Mouse (Mus musculus) thymus, adult 2 months (tissue): ENCODE measurements around the gene Nup188. TPM values are rescaled to one million over a fixed set of nuclear protein-coding genes. Genes with fewer than 3 reads are reported as not detected.

Experiments used
- DNase-seq: peaks from one replicate; pipeline ENCODE4 v3.0.0; 2021
- H3K27ac ChIP-seq: fragments of 200-500 bp; 2 replicates; pipeline ENCODE4 v1.5.1; 2012; ENCODE audit warnings: low read length, control low read depth; ENCODE audit not compliant: control insufficient read depth, insufficient read depth
- H3K27me3 ChIP-seq: fragments of 200-500 bp; 2 replicates; pipeline ENCODE4 v1.6.1; 2012; ENCODE audit warnings: mild to moderate bottlenecking, low read length, moderate library complexity, mixed read lengths; ENCODE audit not compliant: control insufficient read depth, insufficient read depth
- H3K36me3 ChIP-seq: fragments of 200-500 bp; 2 replicates; pipeline ENCODE4 v1.6.1; 2012; ENCODE audit warnings: mild to moderate bottlenecking, low read length, moderate library complexity; ENCODE audit not compliant: control insufficient read depth, insufficient read depth
- H3K4me1 ChIP-seq: fragments of 200-500 bp; replicated peaks from 2 replicates; pipeline ENCODE4 v1.6.1; 2012; ENCODE audit warnings: low read length; ENCODE audit not compliant: control insufficient read depth, insufficient read depth
- H3K4me3 ChIP-seq: fragments of 200-500 bp; 2 replicates; pipeline ENCODE4 v1.5.1; 2012; ENCODE audit warnings: mild to moderate bottlenecking, low read length, control low read depth, moderate library complexity; ENCODE audit not compliant: control insufficient read depth, insufficient read depth
- CTCF ChIP-seq: fragments of 200-500 bp; IDR thresholded peaks from 2 replicates; pipeline ENCODE4 v1.5.1; 2012; ENCODE audit warnings: mild to moderate bottlenecking, control low read depth, low read length, moderate library complexity, borderline replicate concordance; ENCODE audit not compliant: control insufficient read depth, poor library complexity, insufficient read depth; ENCODE audit errors: extremely low read depth
- POLR2A ChIP-seq: fragments of 200-500 bp; IDR thresholded peaks from 2 replicates; pipeline ENCODE4 v1.6.1; 2012; ENCODE audit warnings: mild to moderate bottlenecking, low read length, control low read depth, moderate library complexity; ENCODE audit not compliant: control insufficient read depth, poor library complexity, insufficient read depth; ENCODE audit errors: extremely low read depth
- WGBS: fragments of 180-500 bp; shearing (Covaris S2); methylation state at CpG from one replicate; pipeline ENCODE4 v1.1.7; 2018; 5-methylcytosine and 5-hydroxymethylcytosine counted together
- polyA plus RNA-seq: library from polyadenylated mRNA; depleted of rRNA; stranded (reverse); fragments of >200 nt; gene quantifications from 2 replicates; pipeline ENCODE4 v1.2.3, GENCODE M21; 2012

The Nup188 gene
- polyA plus RNA-seq, 1 experiment, result 77.4 TPM

DNA sequence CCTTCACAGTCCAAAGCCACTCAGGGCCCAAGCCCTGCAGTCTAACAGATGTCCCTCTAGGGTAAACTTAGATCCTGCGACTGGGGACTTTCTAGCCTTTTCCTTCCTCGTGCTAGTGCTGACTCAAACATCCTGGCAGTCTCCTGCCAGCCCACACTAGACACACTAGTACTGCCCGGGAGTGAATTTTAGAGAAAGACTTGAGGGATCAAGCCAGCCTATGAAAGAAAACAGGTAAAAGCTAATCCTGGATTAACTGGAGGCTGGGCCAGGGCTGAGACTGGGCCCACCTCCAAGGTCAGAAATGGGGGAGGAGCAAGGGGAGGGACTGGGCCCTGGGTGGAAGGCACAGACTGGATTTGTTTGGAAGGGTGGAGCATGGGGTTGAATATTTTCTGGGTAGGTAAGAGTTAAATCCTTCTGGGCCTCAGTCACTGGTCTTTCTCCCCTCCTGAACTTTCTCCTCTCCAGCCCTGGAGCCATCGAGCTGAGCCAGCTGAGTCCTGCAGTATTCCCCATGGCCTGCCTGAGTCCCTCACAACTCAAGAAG is 19.7 kb upstream of the Nup188 start:
- Histone ChIP-seq H3K36me3 (peaks cover 27% of the 10 kb centered on the region), H3K27me3 (no peaks in the 10 kb centered on the region), H3K27ac (no peak overlapping the region), H3K4me1 (peaks cover 5% of the 10 kb centered on the region; the same call in 1 of the 2 replicates), H3K4me3 (no peak overlapping the region)
- DNase-seq, result no peak
- TF ChIP-seq POLR2A (no peak), CTCF (no peak)
- 68% methylated on average over 4 of the region's 4 CpGs for WGBS

DNA sequence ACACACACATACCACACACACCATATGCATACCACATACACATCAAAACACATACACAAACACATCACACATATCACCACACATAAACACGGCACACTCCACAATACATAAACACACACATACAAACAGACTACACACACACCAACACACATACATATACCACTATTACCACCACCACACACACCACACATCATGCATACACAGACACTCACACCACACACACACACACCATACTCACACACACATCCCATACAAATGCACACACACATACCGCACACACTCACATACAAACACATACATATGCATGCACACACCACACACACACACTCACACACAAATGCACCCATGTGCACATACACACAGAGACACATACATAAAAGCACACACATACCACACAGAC is 18.7 kb upstream of the Nup188 start:
- H3K27me3 ChIP-seq, result no peaks in the 10 kb centered on the region
- no peak overlapping the region for H3K4me3 ChIP-seq
- TF ChIP-seq POLR2A, result no peak
- TF ChIP-seq CTCF, result no peak
- peaks cover 5% of the 10 kb centered on the region; the same call in 1 of the 2 replicates for H3K4me1 ChIP-seq
- peaks cover 22% of the 10 kb centered on the region for H3K36me3 ChIP-seq
- no peak overlapping the region for H3K27ac ChIP-seq
- WGBS, result 98% methylated on average over 2 of the region's 2 CpGs
- no peak for DNase-seq

DNA sequence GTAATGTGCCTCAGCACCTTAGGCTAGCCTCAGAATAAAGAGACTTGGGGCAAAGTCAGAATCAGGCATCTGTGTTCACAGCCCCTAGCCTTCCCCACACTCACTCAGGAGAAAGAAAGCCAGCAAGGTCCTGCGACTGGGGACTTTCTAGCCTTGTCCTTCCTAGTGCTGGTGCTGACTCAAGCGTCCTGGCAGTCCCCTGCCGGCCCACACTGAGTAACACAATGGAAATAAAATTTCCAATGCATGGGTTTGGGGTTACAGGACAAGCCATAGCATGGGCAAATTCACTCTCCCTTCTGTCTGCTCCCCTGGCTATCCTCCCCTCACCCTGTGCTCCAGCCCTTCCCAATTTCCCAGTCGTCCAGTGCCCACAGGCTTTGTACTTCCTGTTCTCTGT is 17.8 kb upstream of the Nup188 start:
- TF ChIP-seq POLR2A, result no peak
- TF ChIP-seq CTCF, result no peak
- DNase-seq, result no peak
- peaks cover 5% of the 10 kb centered on the region; the same call in 1 of the 2 replicates for H3K4me1 ChIP-seq
- peaks cover 13% of the 10 kb centered on the region for H3K36me3 ChIP-seq
- WGBS, result 98% methylated on average over 4 of the region's 4 CpGs
- no peaks in the 10 kb centered on the region for H3K27me3 ChIP-seq
- no peak overlapping the region for H3K27ac ChIP-seq
- no peak overlapping the region for H3K4me3 ChIP-seq

DNA sequence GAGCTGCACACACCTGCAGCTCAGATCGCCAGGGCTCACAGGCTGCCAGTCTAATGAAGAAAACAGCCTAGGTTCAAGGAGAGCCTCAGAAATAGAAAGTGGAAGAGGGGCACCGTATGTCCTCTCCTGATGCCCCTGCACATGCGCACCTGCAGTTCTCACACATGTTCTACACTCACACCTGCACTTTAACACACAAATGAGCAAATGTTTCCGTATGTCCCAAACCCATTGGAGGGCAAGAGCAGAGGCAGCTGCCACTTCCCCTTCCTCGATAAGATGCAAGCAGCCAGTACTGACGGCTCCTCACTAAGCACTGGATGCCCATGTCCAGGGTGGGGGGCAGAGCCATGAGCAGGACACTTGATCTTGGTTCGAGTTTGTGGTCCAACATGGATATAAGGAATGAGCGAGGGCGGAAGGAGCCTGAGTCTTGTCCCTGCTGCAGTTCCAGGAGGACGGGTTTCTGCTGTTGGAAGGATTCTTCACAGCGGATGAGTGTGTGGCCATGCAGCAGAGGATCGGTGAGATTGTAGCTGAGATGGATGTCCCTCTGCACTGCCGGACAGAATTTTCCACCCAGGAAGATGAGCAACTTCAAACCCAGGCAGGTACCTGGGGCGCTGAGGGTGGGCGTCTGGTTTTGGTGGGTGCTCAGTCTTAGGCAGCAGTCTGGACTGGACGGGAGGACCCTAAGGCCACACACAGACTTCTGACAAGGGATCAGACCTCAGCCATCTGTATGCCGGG is 16.8 kb upstream of the Nup188 start:
- Histone ChIP-seq H3K36me3 (peaks cover 2% of the 10 kb centered on the region), H3K27me3 (no peaks in the 10 kb centered on the region), H3K27ac (no peak overlapping the region), H3K4me3 (no peak overlapping the region), H3K4me1 (peaks cover 5% of the 10 kb centered on the region; the same call in 1 of the 2 replicates)
- 74% methylated on average over 17 of the region's 17 CpGs for WGBS
- DNase-seq, result no peak
- TF ChIP-seq POLR2A, result no peak
- no peak for TF ChIP-seq CTCF

DNA sequence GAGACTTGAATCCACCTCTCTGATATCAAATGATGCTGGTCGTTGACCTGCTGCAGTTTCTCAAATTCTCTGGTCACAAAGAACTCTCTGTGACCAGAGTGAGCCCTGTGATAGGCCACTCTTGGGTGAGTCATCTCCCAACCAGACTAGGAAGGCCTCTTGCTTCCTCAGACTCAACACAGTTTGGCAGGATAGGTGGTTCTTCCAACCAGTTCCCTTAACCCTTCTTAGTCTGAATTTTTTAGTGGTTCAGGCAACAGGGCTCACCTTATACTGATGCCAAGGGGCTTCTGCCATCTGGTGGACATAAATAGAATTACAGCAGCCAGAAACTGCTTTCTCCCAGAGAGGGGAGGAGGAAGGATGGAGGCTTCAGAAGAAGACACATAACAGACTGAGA is 16.1 kb upstream of the Nup188 start:
- Histone ChIP-seq H3K27ac (no peak overlapping the region), H3K27me3 (no peaks in the 10 kb centered on the region), H3K4me3 (no peak overlapping the region), H3K4me1 (peaks cover 5% of the 10 kb centered on the region; the same call in 1 of the 2 replicates), H3K36me3 (no peaks in the 10 kb centered on the region)
- 7% methylated on average over 1 of the region's 1 CpGs for WGBS
- no peak for TF ChIP-seq POLR2A
- DNase-seq, result peak; percentile 68

DNA sequence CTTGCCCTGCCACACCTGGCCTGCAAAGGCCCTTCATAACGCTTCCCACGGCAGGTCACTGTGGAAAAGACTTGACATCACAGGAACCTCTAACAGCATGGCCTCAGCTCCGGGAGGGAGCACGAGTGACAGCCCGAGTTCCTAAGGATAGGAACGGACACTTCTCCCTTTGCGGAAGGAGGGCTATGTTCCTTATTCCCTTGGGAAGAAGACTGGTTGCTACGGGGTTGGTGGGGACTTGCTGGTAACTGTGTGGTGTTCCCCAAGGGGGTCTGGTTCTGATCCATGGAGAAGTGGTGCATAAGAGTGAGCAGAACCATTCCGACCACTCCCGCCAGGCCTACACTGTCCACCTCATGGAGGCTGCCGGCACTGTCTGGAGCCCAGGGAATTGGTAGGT is 5.5 kb upstream of the Nup188 start, which contains the start of gene Gm28038:
Gene Gm28038, plus strand, starts transcription at position 301 of the 400 bp plus-strand sequence.
- Histone ChIP-seq H3K36me3 (no peaks in the 10 kb centered on the region), H3K4me1 (peaks cover 10% of the 10 kb centered on the region), H3K27me3 (no peaks in the 10 kb centered on the region), H3K4me3 (no peak within 1 kb of the TSS), H3K27ac (no peak within 1 kb of the TSS)
- DNase-seq, result no peak
- WGBS, result 97% methylated on average over 11 of the region's 11 CpGs
- no peak for TF ChIP-seq CTCF
- TF ChIP-seq POLR2A, result no peak
